In genomic region chr4:125158581-125159317, GRCm38 (mm10) we compare ENCODE assay signal across 10 mouse cellular contexts. TPM values are rescaled to one million over a fixed set of nuclear protein-coding genes. Genes with fewer than 3 reads are reported as not detected.
DNase-seq lines count a peak whose midpoint lies in the region; TF ChIP-seq lines count a peak whose summit lies in the region.
"Had no signal": no experiment of that assay in that cellular context is flagged by ENCODE, and none has a peak within 500 bp of the region (broad histone marks: within the 10 kb centered on the region; RNA-seq: fewer than 3 reads in every experiment).

No protein-coding gene starts in this region.

- intact Hi-C loops in left cerebral cortex, postnatal 4 days (cut with DNase I), result no loop called here
- intact Hi-C loops in left cerebral cortex, adult 2 months (cut with DNase I), result no loop called here

- TF ChIP-seq CTCF in left cerebral cortex, adult 2 months (IDR thresholded peaks at IDR 0.05), result no peak

- no peak overlapping the region for H3K4me3 ChIP-seq in left cerebral cortex, adult 2 months

- peak; percentile 59 to 77 for DNase-seq in adrenal gland, adult (ENCODE audit: inconsistent age in 2 of 2, low spot score in 1 of 2)
- DNase-seq in adrenal gland, postnatal 4 days (ENCODE audit: low spot score in 2 of 2), result no peak
- DNase-seq in left cerebral cortex, postnatal 4 days, result peak; percentile 95
- DNase-seq in left cerebral cortex, adult 2 months (ENCODE audit: extremely low spot score in 1 of 2, low spot score in 2 of 2), result no peak
- DNase-seq in brain, adult 2 months (ENCODE audit: low read depth, low spot score), result peak; percentile 70
- DNase-seq in cerebellum, postnatal 25 days, result peak; percentile 26 to 57
- no peak for DNase-seq in kidney, postnatal 10 days
- DNase-seq in gastrocnemius, postnatal 10 days, result no peak
- DNase-seq: liver had no signal

- no peak overlapping the region for H3K27ac ChIP-seq in left cerebral cortex, adult 2 months
- H3K27ac ChIP-seq: kidney, postnatal 0 days had no signal

RNA-seq across cellular contexts. Expression of gene Zc3h12a, which starts 31.1 kb away (rescaled TPM):
- total RNA-seq in adrenal gland, postnatal 4 days (2021), result 1 to 10 TPM; 7.1 to 8.8 TPM
- total RNA-seq in left cerebral cortex, postnatal 4 days (2021), result under 1 TPM; 0.58 to 0.60 TPM
- total RNA-seq in left cerebral cortex, adult 2 months (2021), result under 1 TPM; 0.79 to 1.00 TPM
- 1 to 10 TPM; 2.0 to 2.2 TPM for total RNA-seq in gastrocnemius, postnatal 10 days (2021)

Comparison
In these comparisons a context has a peak if more than half of its experiments do, and no peak if none do; other contexts are left out.
1. DNase-seq: peak in adrenal gland, adult (2 of 2), left cerebral cortex, postnatal 4 days (single experiment), brain, adult 2 months (single experiment) and cerebellum, postnatal 25 days (2 of 2); none in adrenal gland, postnatal 4 days (0 of 2), left cerebral cortex, adult 2 months (0 of 2), kidney, postnatal 10 days (single experiment) and gastrocnemius, postnatal 10 days (single experiment).